Mouse (Mus musculus) liver, postnatal 0 days (tissue): ENCODE results near the gene Yeats2. TPM values are rescaled to one million over a fixed set of nuclear protein-coding genes. Genes with fewer than 3 reads are reported as not detected.

Source experiments
- ATAC-seq: fragments of 200-750 bp; cut with Nextera tagmentation; 2 replicates; pipeline ENCODE4 v1.8.0; 2017; ENCODE audit warnings: mild to moderate bottlenecking, moderate library complexity
- DNase-seq: peaks from one replicate; pipeline ENCODE4 v3.0.0-alpha.2; 2016
- H3K27ac ChIP-seq: fragments of 300-500 bp; sonication (generic); 2 replicates; pipeline ENCODE4 v1.5.1; 2014; ENCODE audit warnings: antibody characterized with exemption, moderate library complexity, mild to moderate bottlenecking, low read depth
- H3K27me3 ChIP-seq: fragments of 300-500 bp; sonication (generic); 2 replicates; pipeline ENCODE4 v1.6.1; 2014; ENCODE audit warnings: low read length, control low read depth, mixed read lengths; ENCODE audit not compliant: insufficient read depth
- H3K36me3 ChIP-seq: fragments of 300-500 bp; sonication (generic); replicated peaks from 2 replicates; pipeline ENCODE4 v1.6.1; 2014; ENCODE audit warnings: mild to moderate bottlenecking, control low read depth, low read length, moderate library complexity, mixed read lengths; ENCODE audit not compliant: insufficient read depth
- H3K4me1 ChIP-seq: fragments of 300-500 bp; sonication (generic); 2 replicates; pipeline ENCODE4 v1.6.1; 2014; ENCODE audit warnings: antibody characterized with exemption, mild to moderate bottlenecking, control low read depth; ENCODE audit not compliant: insufficient read depth
- H3K4me2 ChIP-seq: fragments of 300-500 bp; sonication (generic); 2 replicates; pipeline ENCODE4 v1.6.1; 2014; ENCODE audit warnings: low read depth, mild to moderate bottlenecking, low read length, moderate library complexity, mixed read lengths
- H3K4me3 ChIP-seq: fragments of 300-500 bp; sonication (generic); 2 replicates; pipeline ENCODE4 v1.5.1; 2014; ENCODE audit warnings: low read depth, low read length
- H3K9ac ChIP-seq: fragments of 300-500 bp; sonication (generic); replicated peaks from 2 replicates; pipeline ENCODE4 v1.6.1; 2014; ENCODE audit warnings: mild to moderate bottlenecking, moderate library complexity
- H3K9me3 ChIP-seq: fragments of 300-500 bp; sonication (generic); 2 replicates; pipeline ENCODE4 v1.6.1; 2016; ENCODE audit warnings: mild to moderate bottlenecking, control low read depth, low read length, mixed read lengths
- CTCF ChIP-seq: sonication (generic); IDR thresholded peaks from 2 replicates; pipeline ENCODE4 v1.5.1; 2016; ENCODE audit warnings: antibody characterized with exemption, low read depth
- EP300 ChIP-seq: IDR thresholded peaks from 2 replicates; pipeline ENCODE4 v1.6.1; 2016; ENCODE audit warnings: antibody characterized with exemption, low read depth, mild to moderate bottlenecking
- WGBS: fragments of 180-500 bp; shearing (Covaris S2); extraction: QIAGEN DNeasy Blood & Tissue Kit; methylation state at CpG from one replicate; pipeline ENCODE4 v1.1.7; 2014; ENCODE audit not compliant: insufficient replicate concordance; 5-methylcytosine and 5-hydroxymethylcytosine counted together
- polyA plus RNA-seq: library from polyadenylated mRNA; unstranded; fragments of >200 nt; fragmentation: Nextera tagmentation; extraction: Ambion mirVana; gene quantifications from 2 replicates; pipeline ENCODE4 v1.2.1, GENCODE M21; 2015

The Yeats2 gene
- 1.6 and 2.0 TPM in 2 replicates for polyA plus RNA-seq

DNA sequence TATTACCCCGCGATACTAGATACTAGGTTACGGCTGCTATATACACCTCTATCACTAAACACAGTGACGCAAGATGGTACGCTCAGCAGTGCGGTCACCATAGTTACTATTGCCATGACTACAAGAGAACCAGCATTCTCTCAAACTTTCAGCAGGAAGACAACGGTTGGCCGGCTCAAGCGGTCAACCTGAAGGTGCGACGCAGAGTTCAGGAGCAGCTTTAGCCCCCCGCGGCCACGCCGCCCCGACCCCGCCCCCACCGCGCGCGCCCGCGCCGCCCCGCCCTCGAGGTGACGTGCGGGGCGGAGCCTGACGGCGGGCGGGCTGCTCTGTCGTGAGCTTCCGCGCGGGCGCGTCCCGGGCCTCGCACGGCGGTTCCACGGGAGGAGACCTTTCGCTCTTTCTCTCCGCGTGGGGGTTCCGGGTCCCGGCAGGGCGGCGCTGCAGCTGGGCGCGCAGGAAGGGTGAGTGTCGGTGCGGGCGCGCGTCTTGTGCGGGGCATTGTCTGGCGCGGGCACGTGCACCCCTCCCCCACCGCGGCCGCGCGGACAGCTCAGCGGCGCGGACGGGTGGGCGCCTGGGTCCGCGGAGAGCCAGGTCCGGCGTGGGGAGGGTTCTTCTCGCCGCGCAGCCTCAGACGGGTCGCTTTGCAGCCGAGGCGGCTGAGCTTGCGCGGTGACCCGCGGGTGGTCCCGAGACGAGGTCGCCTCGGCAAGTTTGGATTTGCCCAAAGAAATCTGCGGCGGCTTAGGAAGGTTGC lies at the start of gene Yeats2:
Yeats2 (plus strand) TSS at position 292 of the 760 bp plus-strand sequence.
- under 1% methylated on average over 84 of the region's 92 CpGs for WGBS
- Histone ChIP-seq H3K27me3 (no peaks in the 10 kb centered on the region), H3K9me3 (no peaks in the 10 kb centered on the region), H3K27ac (peak within 1 kb of the TSS; percentile 79), H3K9ac (peak within 1 kb of the TSS; percentile 91), H3K4me3 (peak within 1 kb of the TSS; percentile 99), H3K4me1 (peaks cover 13% of the 10 kb centered on the region), H3K4me2 (peak within 1 kb of the TSS; percentile 86), H3K36me3 (no peaks in the 10 kb centered on the region)
- TF ChIP-seq EP300 = no peak
- peak; percentile 29; the same call in 1 of the 2 replicates for TF ChIP-seq CTCF
- ATAC-seq = peak; percentile 96
- peak; percentile 86 for DNase-seq

DNA sequence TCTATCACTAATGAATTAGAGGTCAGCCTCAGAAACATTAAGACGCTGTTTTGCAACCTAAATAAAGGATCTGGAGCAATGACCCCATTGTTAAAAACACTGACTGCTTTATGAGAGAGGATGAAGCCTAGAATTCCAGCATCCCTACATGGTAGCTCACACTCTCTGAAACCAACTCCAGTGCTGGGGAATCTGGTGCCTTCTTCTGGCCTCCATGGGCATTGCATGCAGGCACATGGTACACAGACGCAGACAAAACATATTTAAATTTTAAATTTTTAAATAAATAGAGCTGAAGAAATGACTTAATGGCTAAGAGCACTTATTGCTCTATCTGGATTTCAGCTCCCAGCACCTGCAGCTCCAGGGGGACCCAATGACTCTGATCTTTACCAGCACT lies 44.9 kb upstream of the Yeats2 start:
- ATAC-seq (no peak), DNase-seq (no peak)
- no peak overlapping the region for H3K9ac ChIP-seq
- no peaks in the 10 kb centered on the region for H3K27me3 ChIP-seq
- H3K4me2 ChIP-seq = no peak overlapping the region
- H3K36me3 ChIP-seq = 0 out of 2 replicates have a peak, but pooled peaks cover 3% of the 10 kb centered on the region
- peak; percentile 57 for TF ChIP-seq CTCF
- TF ChIP-seq EP300 = no peak
- no peak overlapping the region for H3K27ac ChIP-seq
- peaks cover 8% of the 10 kb centered on the region for H3K4me1 ChIP-seq
- H3K4me3 ChIP-seq = no peak overlapping the region
- no peaks in the 10 kb centered on the region for H3K9me3 ChIP-seq
- 82% methylated on average over 2 of the region's 2 CpGs for WGBS

- ATAC-seq (peak; percentile 86), DNase-seq (peak; percentile 92)
- Histone ChIP-seq H3K4me1 (0 out of 2 replicates have a peak, but pooled peaks cover 3% of the 10 kb centered on the region), H3K27ac (peak within 1 kb of the TSS; percentile 100), H3K27me3 (no peaks in the 10 kb centered on the region), H3K4me3 (peak within 1 kb of the TSS; percentile 87), H3K9ac (peak within 1 kb of the TSS; percentile 95), H3K4me2 (peak within 1 kb of the TSS; percentile 79), H3K9me3 (no peaks in the 10 kb centered on the region), H3K36me3 (0 out of 2 replicates have a peak, but pooled peaks cover 3% of the 10 kb centered on the region)
- 3% methylated on average over 29 of the region's 29 CpGs for WGBS
- peak; percentile 83 for TF ChIP-seq CTCF
- TF ChIP-seq EP300 = 0 out of 2 replicates have a peak, but pooled peaks have one; percentile 14
Measured at GRCm38 (mm10) chr16:20097069-20097710, 43.7 kb upstream of the Yeats2 start, which contains the start of gene Klhl24. Klhl24 (plus strand) TSS chr16:20097542.

DNA sequence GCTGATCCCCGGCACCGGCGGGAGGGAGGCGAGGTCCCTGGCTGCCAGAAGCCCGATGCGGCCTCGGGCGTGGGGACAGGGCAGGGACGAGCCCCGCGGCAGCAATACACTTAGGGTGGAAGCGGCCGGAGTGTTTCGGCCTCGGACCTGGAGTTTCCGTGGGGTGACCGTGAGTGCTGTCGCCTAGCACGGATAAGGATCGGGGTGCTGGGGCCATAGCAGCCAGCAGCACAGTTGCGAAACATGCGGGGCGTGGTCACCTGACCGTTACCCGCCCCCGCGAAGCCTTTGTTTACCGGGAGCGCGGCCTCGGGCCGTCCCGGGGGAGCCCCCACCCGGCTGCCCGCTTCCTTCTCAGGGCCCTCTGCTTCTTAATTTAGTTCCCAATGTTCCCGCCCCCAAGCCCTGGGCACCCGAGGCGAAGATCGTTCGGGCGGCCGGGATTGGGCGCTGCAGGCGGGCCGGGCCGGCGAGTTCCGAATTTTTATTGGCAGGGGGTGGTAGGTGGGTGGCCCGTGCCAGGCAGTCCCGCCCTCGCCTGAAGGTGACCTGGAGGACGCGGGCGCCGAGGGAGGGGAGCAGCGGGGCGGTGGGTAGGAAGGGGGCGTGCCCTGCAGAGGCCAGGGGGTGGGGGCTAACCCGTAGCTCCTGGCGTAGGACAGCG lies 43.0 kb upstream of the Yeats2 start:
- WGBS = under 1% methylated on average over 53 of the region's 61 CpGs
- 0 out of 2 replicates have a peak, but pooled peaks cover 3% of the 10 kb centered on the region for H3K36me3 ChIP-seq

DNA sequence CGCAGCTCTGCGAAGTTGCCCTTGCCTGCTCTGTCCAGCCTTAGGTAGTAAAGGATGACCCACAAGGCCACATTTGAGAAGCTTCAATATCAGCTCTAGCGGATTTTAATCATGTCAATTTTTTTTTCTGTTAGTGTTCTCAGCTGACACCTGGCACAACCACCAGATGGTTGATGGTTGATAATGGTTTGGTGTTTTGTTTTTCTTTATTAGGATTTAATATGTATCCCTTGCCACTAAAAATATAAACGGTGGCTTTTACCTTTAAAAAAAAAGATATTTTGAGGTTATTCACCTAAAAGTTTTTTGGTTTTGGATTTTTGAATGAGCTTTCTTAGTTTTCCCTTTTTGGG lies 42.5 kb upstream of the Yeats2 start:
- H3K36me3 ChIP-seq = peaks cover 7% of the 10 kb centered on the region; the same call in 1 of the 2 replicates
- no peaks in the 10 kb centered on the region for H3K9me3 ChIP-seq
- no peaks in the 10 kb centered on the region for H3K27me3 ChIP-seq
- WGBS = 4% methylated on average over 4 of the region's 4 CpGs
- peak overlapping the region; percentile 87 for H3K4me3 ChIP-seq
- ATAC-seq = no peak
- H3K9ac ChIP-seq = peak overlapping the region; percentile 95
- no peak for DNase-seq
- 0 out of 2 replicates have a peak, but pooled peaks cover 3% of the 10 kb centered on the region for H3K4me1 ChIP-seq
- TF ChIP-seq EP300 (0 out of 2 replicates have a peak, but pooled peaks have one; percentile 11), CTCF (no peak)
- H3K4me2 ChIP-seq = peak overlapping the region; percentile 79
- H3K27ac ChIP-seq = peak overlapping the region; percentile 100

More for the DNA sequence above, 43.0 kb upstream of the Yeats2 start:
- 0 out of 2 replicates have a peak, but pooled peaks cover 3% of the 10 kb centered on the region for H3K4me1 ChIP-seq
- H3K9me3 ChIP-seq = no peaks in the 10 kb centered on the region
- ATAC-seq (peak; percentile 90), DNase-seq (peak; percentile 95)
- peak overlapping the region; percentile 100 for H3K27ac ChIP-seq
- H3K4me2 ChIP-seq = peak overlapping the region; percentile 79
- H3K4me3 ChIP-seq = peak overlapping the region; percentile 87
- peak overlapping the region; percentile 95 for H3K9ac ChIP-seq
- no peaks in the 10 kb centered on the region for H3K27me3 ChIP-seq
- TF ChIP-seq CTCF = no peak
- peak; percentile 66; the same call in 1 of the 2 replicates for TF ChIP-seq EP300
